Mouse (Mus musculus): ENCODE measurements around the gene C4b. TPM values are rescaled to one million over a fixed set of nuclear protein-coding genes. Genes with fewer than 3 reads are reported as not detected.

C4b gene
- total and polyA plus RNA-seq, 3 experiments = 0.08 to 0.24 TPM; not detected in 1

DNA sequence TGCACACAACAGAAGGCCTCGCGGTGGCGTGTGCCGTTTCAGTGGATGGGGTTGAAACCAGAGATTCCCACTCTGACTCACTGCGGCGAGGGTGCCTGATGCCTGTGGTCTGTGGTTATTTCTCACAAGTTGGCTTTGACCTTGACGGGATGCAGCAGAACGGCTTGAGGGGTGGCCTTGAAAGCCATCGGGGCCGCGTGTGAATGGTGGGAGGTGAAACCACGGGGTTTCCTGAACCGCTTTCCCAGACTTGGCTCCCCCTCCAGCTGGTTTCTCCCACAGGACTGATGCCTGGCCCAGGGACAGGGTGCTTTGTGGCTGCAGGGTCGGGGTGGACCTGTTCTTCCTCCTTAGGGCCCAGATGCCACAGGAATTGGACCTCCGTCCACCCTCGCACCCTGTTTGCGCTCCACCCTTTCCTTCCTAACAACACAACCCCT is 62.5 kb downstream of the C4b start:
- DNase-seq (ENCODE audit: low read depth, low spot score) = no peak
- no peaks in the 10 kb centered on the region; a peak in 1 of 4 replicates for H3K4me1 ChIP-seq (ENCODE audit: control insufficient read depth in 1 of 2, insufficient read depth in 2 of 2, low read length in 2 of 2)
- no peak overlapping the region for H3K27ac ChIP-seq (ENCODE audit: control insufficient read depth, low read depth, low read length)
- no peaks in the 10 kb centered on the region for H3K79me2 ChIP-seq (ENCODE audit: control insufficient read depth, insufficient read depth, low read length, poor library complexity)
- TF ChIP-seq ZKSCAN1 (IDR thresholded peaks at IDR 0.05; ENCODE audit: low read depth, low read length) (no peak), ELF1 (IDR thresholded peaks at IDR 0.05; ENCODE audit: low read depth, low read length) (no peak), POLR2AphosphoS5 (IDR thresholded peaks at IDR 0.05; ENCODE audit: borderline replicate concordance, low read depth, low read length) (no peak), TBP (IDR thresholded peaks at IDR 0.05; ENCODE audit: low read depth, low read length) (no peak), CTCF (IDR thresholded peaks at IDR 0.05 in 2 of 3, conservative IDR thresholded peaks at IDR 0.05 in 1 of 3; ENCODE audit: control insufficient read depth in 1 of 3, insufficient read depth in 1 of 3, low read depth in 2 of 3, low read length in 3 of 3, poor library complexity in 1 of 3, severe bottlenecking in 1 of 3) (no peak), RAD21 (IDR thresholded peaks at IDR 0.05; ENCODE audit: low read depth, low read length) (no peak), POLR2A (IDR thresholded peaks at IDR 0.05; ENCODE audit: control insufficient read depth in 1 of 2, insufficient read depth in 1 of 2, low read depth in 1 of 2, low read length in 2 of 2, poor library complexity in 1 of 2) (no peak), UBTF (IDR thresholded peaks at IDR 0.05; ENCODE audit: borderline replicate concordance, insufficient read depth, low read depth, low read length) (no peak), SMC3 (IDR thresholded peaks at IDR 0.05; ENCODE audit: low read depth, low read length) (no peak), RCOR1 (IDR thresholded peaks at IDR 0.05; ENCODE audit: low read depth, low read length) (no peak), MYB (IDR thresholded peaks at IDR 0.05; ENCODE audit: low read depth, low read length) (no peak), MAFK (IDR thresholded peaks at IDR 0.05; ENCODE audit: borderline replicate concordance, low read depth, low read length) (no peak), E2F4 (IDR thresholded peaks at IDR 0.05; ENCODE audit: borderline replicate concordance, low read depth, low read length) (no peak), NELFE (IDR thresholded peaks at IDR 0.05; ENCODE audit: low read depth, low read length) (no peak)
- H3K27me3 ChIP-seq (ENCODE audit: control insufficient read depth in 1 of 2, insufficient read depth in 2 of 2, low read length in 2 of 2) = no peaks in the 10 kb centered on the region
- H3K9me3 ChIP-seq (replicated peaks; ENCODE audit: insufficient read depth, low read length) = no peaks in the 10 kb centered on the region
- H3K4me3 ChIP-seq (ENCODE audit: control insufficient read depth in 1 of 2, insufficient read depth in 1 of 2, low read depth in 2 of 2, low read length in 2 of 2) = no peak overlapping the region
- no peaks in the 10 kb centered on the region for H3K36me3 ChIP-seq (ENCODE audit: control insufficient read depth in 1 of 2, insufficient read depth in 2 of 2, low read length in 2 of 2)
- H3K9ac ChIP-seq (ENCODE audit: control insufficient read depth, low read depth, low read length, poor library complexity, severe bottlenecking) = no peak overlapping the region

DNA sequence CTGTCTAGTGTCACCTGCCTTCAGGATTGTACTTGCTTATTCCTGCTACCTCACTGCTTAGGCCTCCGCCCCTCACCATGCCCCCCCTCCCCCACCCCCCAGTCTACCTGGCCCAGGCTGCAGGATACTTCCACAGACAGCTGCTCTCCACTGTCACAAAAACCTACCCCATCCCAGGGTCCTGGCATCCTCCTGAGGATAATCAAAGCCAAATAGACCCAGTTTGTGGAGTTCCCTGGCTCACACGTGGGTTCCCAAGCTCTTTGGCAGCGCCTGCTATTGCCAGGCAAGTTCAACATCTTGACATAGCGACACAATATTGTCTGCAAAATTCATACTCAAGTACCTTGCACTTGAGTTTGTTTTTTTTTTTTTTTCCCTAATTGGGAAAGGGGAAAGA is 63.1 kb downstream of the C4b start:
- no peak for TF ChIP-seq TAL1 (IDR thresholded peaks at IDR 0.05; ENCODE audit: low read length)
- TF ChIP-seq SIN3A (IDR thresholded peaks at IDR 0.05; ENCODE audit: low read length) = no peak
- TF ChIP-seq TBP (IDR thresholded peaks at IDR 0.05; ENCODE audit: low read depth, low read length) = no peak
- TF ChIP-seq RAD21 (IDR thresholded peaks at IDR 0.05; ENCODE audit: low read depth, low read length) = no peak
- no peak for TF ChIP-seq NELFE (IDR thresholded peaks at IDR 0.05; ENCODE audit: low read depth, low read length)
- TF ChIP-seq MAFK (IDR thresholded peaks at IDR 0.05; ENCODE audit: borderline replicate concordance, low read depth, low read length) = no peak
- Histone ChIP-seq H3K36me3 (ENCODE audit: control insufficient read depth in 1 of 2, insufficient read depth in 2 of 2, low read length in 2 of 2) (no peaks in the 10 kb centered on the region), H3K4me1 (ENCODE audit: control insufficient read depth in 1 of 2, insufficient read depth in 2 of 2, low read length in 2 of 2) (no peaks in the 10 kb centered on the region; a peak in 1 of 4 replicates), H3K79me2 (ENCODE audit: control insufficient read depth, insufficient read depth, low read length, poor library complexity) (no peaks in the 10 kb centered on the region), H3K9ac (ENCODE audit: control insufficient read depth, low read depth, low read length, poor library complexity, severe bottlenecking) (no peak overlapping the region), H3K27ac (ENCODE audit: control insufficient read depth, low read depth, low read length) (no peak overlapping the region), H3K9me3 (replicated peaks; ENCODE audit: insufficient read depth, low read length) (no peaks in the 10 kb centered on the region), H3K27me3 (ENCODE audit: control insufficient read depth in 1 of 2, insufficient read depth in 2 of 2, low read length in 2 of 2) (no peaks in the 10 kb centered on the region), H3K4me3 (ENCODE audit: control insufficient read depth in 1 of 2, insufficient read depth in 1 of 2, low read depth in 2 of 2, low read length in 2 of 2) (no peak overlapping the region)
- DNase-seq (ENCODE audit: low read depth, low spot score) = no peak

Data from MEL (cell line).